ENCODE assay signal across 13 mouse cellular contexts in the genomic region with DNA sequence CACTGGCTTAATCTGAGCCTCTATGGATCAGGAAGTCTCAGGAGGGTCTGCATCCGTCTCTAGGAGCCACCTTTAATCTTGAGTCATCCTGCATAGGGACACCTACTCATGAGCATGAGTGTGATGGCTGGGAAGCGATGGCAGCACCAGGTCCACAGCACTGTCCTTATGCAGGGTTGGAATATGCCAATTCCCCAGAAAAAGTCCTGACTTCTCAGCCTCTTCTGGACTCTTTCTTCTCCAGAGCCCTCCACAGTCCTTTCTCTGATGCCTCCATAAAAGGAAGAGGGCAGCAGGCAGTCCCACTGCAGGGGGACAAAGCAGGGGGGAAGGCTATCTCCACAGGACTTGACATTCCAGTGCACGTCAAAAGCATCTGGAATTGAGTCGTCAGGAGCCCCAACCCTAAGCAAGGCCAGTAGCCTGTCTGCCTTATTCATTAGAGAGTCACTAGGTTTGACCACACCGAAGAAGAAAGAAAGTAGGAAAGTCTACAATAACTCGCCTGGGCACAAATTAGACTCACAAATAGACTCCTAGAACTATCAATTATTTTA.
A peak's percentile ranks its signal among the peaks of the same experiment; 100 is the strongest.
DNase-seq lines count a peak whose midpoint lies in the region; ATAC-seq lines count a peak whose summit lies in the region.
"Had no signal": no experiment of that assay in that cellular context is flagged by ENCODE, and none has a peak within 500 bp of the region (broad histone marks: within the 10 kb centered on the region; RNA-seq: fewer than 3 reads in every experiment).

No protein-coding gene starts in this region.

- H3K9ac ChIP-seq in forebrain, embryonic 15.5 days (replicated peaks) = no peak overlapping the region
- no peak overlapping the region for H3K9ac ChIP-seq in midbrain, embryonic 14.5 days (replicated peaks; ENCODE audit: low read length)
- H3K9ac ChIP-seq: liver, embryonic 14.5 days had no signal

- H3K4me1 ChIP-seq in forebrain, embryonic 15.5 days = peaks cover 24% of the 10 kb centered on the region
- peaks cover 18% of the 10 kb centered on the region for H3K4me1 ChIP-seq in midbrain, embryonic 14.5 days (ENCODE audit: control insufficient read depth, insufficient read depth, low read length)

- no peak for ATAC-seq in forebrain, embryonic 15.5 days (replicated peaks)
- peak; percentile 38; the same call in 1 of the 2 replicates for ATAC-seq in midbrain, embryonic 14.5 days (ENCODE audit: low FRiP score, low TSS enrichment)

- intact Hi-C loops in left cerebral cortex, postnatal 25 days (cut with DNase I) = no loop called here

- peak overlapping the region; percentile 59 for H3K27ac ChIP-seq in forebrain, embryonic 15.5 days (replicated peaks)
- 0 out of 2 replicates have a peak overlapping the region, but pooled peaks have one; percentile 53 for H3K27ac ChIP-seq in midbrain, embryonic 14.5 days (replicated peaks; ENCODE audit: low read depth, low read length)
- H3K27ac ChIP-seq: liver, embryonic 14.5 days had no signal

- no peaks in the 10 kb centered on the region for H3K36me3 ChIP-seq in forebrain, embryonic 15.5 days
- no peaks in the 10 kb centered on the region for H3K36me3 ChIP-seq in midbrain, embryonic 14.5 days (ENCODE audit: control insufficient read depth, insufficient read depth, low read length)

- H3K9me3 ChIP-seq in forebrain, embryonic 15.5 days = no peaks in the 10 kb centered on the region
- H3K9me3 ChIP-seq in midbrain, embryonic 14.5 days (ENCODE audit: control insufficient read depth, low read length) = no peaks in the 10 kb centered on the region

- peak; percentile 90 for DNase-seq in R1 (ENCODE audit: low read depth, low spot score)
- peak; percentile 59 for DNase-seq in embryo, embryonic 11 days
- no peak for DNase-seq in midbrain, embryonic 14.5 days
- DNase-seq in frontal cortex, postnatal 14 days (ENCODE audit: low spot score in 2 of 2) = no peak
- no peak for DNase-seq in left cerebral cortex, postnatal 25 days (ENCODE audit: low spot score in 2 of 2)
- DNase-seq in adrenal gland, adult 18-20 months (ENCODE audit: low spot score in 2 of 2) = no peak
- no peak for DNase-seq in gastrocnemius, postnatal 10 days
- DNase-seq: cerebellum, adult 9-11 months; lung, postnatal 14 days had no signal

- H3K4me2 ChIP-seq in forebrain, embryonic 15.5 days (replicated peaks) = no peak overlapping the region
- no peak overlapping the region for H3K4me2 ChIP-seq in midbrain, embryonic 14.5 days (ENCODE audit: low read length)

- H3K27me3 ChIP-seq in forebrain, embryonic 15.5 days = no peaks in the 10 kb centered on the region
- H3K27me3 ChIP-seq in midbrain, embryonic 14.5 days (ENCODE audit: control insufficient read depth, insufficient read depth, low read length) = no peaks in the 10 kb centered on the region
- H3K27me3 ChIP-seq: CH12.LX had no signal

- H3K4me3 ChIP-seq in forebrain, embryonic 15.5 days = no peak overlapping the region
- no peak overlapping the region for H3K4me3 ChIP-seq in midbrain, embryonic 14.5 days (replicated peaks; ENCODE audit: low read depth, low read length)
- H3K4me3 ChIP-seq: erythroblast, embryonic 14.5 days had no signal

- 28% methylated on average over 6 of the region's 6 CpGs for WGBS in forebrain, embryonic 15.5 days
- 13% methylated on average over 6 of the region's 6 CpGs for WGBS in midbrain, embryonic 14.5 days

Comparison
In these comparisons a context has a peak if more than half of its experiments do, and no peak if none do; other contexts are left out.
1. DNase-seq: peak in R1 (single experiment) and embryo, embryonic 11 days (single experiment); none in midbrain, embryonic 14.5 days (single experiment), frontal cortex, postnatal 14 days (0 of 2), left cerebral cortex, postnatal 25 days (0 of 2), adrenal gland, adult 18-20 months (0 of 2) and gastrocnemius, postnatal 10 days (single experiment).